Mouse (Mus musculus): ENCODE results near the gene Abhd16a. TPM values are rescaled to one million over a fixed set of nuclear protein-coding genes. Genes with fewer than 3 reads are reported as not detected.

Abhd16a gene
- polyA plus RNA-seq, 1 experiment from 2014 or later: 77.1 TPM

DNA sequence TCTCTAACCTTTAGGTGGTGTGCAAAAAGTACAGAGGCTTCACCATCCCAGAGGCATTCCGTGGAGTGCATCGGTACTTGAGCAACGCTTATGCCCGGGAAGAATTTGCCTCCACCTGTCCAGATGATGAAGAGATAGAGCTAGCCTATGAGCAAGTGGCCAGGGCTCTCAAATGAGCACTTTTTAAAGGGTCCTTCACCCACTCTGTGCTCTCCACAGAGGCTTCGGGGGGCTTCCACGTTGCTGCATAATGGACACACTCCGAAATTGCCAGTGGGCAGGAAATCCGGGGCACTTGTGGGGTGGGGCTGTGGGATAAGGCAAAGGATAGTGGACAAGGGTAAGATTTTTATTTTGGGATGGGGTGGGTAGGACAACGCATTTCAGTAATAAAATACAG is 30.7 kb upstream of the Abhd16a start:
- no peak overlapping the region for H3K27ac ChIP-seq (ENCODE audit: low read length)
- no peak overlapping the region for H3K9ac ChIP-seq (replicated peaks; ENCODE audit: low read depth, low read length)
- H3K27me3 ChIP-seq (ENCODE audit: control insufficient read depth, insufficient read depth, low read length): no peaks in the 10 kb centered on the region
- WGBS: 46% methylated on average over 9 of the region's 9 CpGs
- ATAC-seq (ENCODE audit: insufficient number of reproducible peaks, insufficient read depth, low FRiP score, low read depth): no peak
- H3K9me3 ChIP-seq (ENCODE audit: control insufficient read depth, low read depth, low read length): no peaks in the 10 kb centered on the region
- H3K36me3 ChIP-seq (ENCODE audit: control insufficient read depth, insufficient read depth, low read length): peaks cover 62% of the 10 kb centered on the region
- peak overlapping the region; percentile 88; the same call in 1 of the 2 replicates for H3K4me2 ChIP-seq (replicated peaks; ENCODE audit: low read depth, low read length)
- peaks cover 13% of the 10 kb centered on the region; the same call in 1 of the 2 replicates for H3K4me1 ChIP-seq (ENCODE audit: control insufficient read depth, insufficient read depth, low read length)
- no peak overlapping the region for H3K4me3 ChIP-seq (ENCODE audit: low read depth, low read length)

DNA sequence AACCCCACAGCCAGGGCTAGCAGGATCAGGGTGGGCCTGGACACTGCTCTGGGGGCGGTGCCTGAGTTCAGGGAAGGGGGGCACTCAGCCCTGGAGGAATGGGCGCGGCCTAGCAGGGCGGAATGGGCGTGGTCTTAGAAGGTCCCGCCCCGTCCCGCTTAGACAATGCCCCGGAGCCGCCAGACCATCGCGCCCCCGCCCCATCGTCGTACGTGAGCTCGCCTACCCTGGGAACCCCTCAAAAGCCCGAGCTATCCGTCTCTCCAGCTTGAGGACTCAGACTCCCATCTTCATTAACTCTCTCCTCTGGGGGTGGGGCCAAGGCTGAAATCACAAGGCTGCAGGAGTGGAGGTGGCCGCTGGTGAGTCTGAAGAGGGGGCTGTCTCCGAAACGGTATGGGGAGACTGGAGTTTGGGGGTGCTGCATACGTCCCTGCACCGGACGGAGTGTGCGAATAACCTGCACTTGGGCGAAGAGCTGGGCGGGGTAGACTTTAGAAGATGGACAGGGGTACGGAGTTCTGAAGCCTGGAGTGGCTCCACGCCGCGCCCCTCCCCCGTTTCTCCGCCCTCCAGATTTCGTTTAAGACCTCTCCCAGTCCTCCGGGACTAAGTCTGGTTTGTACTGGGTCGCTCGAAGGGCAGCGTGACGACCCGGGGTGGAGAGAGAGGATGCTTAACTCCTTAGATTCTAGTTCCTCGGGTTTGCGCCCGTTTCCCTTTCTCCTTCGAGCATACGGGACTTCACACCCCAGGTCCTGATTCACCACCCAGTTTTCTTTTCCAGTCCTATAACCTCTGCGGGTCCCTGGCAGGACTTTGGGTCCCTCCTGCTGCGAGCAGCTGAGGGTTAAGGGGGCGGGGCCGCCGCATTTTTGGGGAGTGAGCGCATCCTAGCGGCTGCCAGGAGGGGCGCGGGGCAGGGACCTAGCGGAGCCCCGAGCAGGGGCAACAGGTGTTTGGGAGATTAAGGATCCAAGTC is 29.9 kb upstream of the Abhd16a start, which contains the start of gene Ddah2:
Gene Ddah2, plus strand, starts transcription at position 125 of the 982 bp plus-strand sequence.
- H3K36me3 ChIP-seq (ENCODE audit: control insufficient read depth, insufficient read depth, low read length): peaks cover 54% of the 10 kb centered on the region
- peak; percentile 89 for ATAC-seq (ENCODE audit: insufficient number of reproducible peaks, insufficient read depth, low FRiP score, low read depth)

DNA sequence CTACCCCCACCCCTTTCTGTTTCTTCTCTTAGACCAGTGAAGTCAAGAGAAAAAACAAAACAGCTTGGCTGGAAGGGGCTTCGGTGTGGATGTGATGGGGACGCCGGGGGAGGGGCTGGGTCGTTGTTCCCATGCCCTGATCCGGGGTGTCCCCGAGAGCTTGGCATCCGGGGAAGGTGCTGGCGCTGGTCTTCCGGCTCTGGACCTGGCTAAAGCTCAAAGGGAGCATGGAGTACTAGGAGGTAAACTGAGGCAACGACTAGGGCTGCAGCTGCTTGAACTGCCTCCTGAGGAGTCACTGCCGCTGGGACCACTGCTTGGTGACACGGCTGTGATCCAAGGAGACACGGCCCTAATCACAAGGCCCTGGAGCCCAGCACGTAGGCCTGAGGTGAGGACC is 29.0 kb upstream of the Abhd16a start:
- Histone ChIP-seq H3K27me3 (ENCODE audit: control insufficient read depth, insufficient read depth, low read length) (no peaks in the 10 kb centered on the region), H3K27ac (ENCODE audit: low read length) (peak overlapping the region; percentile 93; the same call in 1 of the 2 replicates), H3K36me3 (ENCODE audit: control insufficient read depth, insufficient read depth, low read length) (peaks cover 47% of the 10 kb centered on the region), H3K4me3 (ENCODE audit: low read depth, low read length) (peak overlapping the region; percentile 87), H3K9ac (replicated peaks; ENCODE audit: low read depth, low read length) (peak overlapping the region; percentile 83), H3K9me3 (ENCODE audit: control insufficient read depth, low read depth, low read length) (no peaks in the 10 kb centered on the region), H3K4me1 (ENCODE audit: control insufficient read depth, insufficient read depth, low read length) (peaks cover 19% of the 10 kb centered on the region; the same call in 1 of the 2 replicates), H3K4me2 (replicated peaks; ENCODE audit: low read depth, low read length) (peak overlapping the region; percentile 88)
- no peak for ATAC-seq (ENCODE audit: insufficient number of reproducible peaks, insufficient read depth, low FRiP score, low read depth)
- WGBS: 31% methylated on average over 14 of the region's 14 CpGs

More for the DNA sequence above, 29.9 kb upstream of the Abhd16a start, which contains the start of gene Ddah2:
- H3K27ac ChIP-seq (ENCODE audit: low read length): peak within 1 kb of the TSS; percentile 93
- WGBS: under 1% methylated on average over 57 of the region's 57 CpGs
- H3K4me1 ChIP-seq (ENCODE audit: control insufficient read depth, insufficient read depth, low read length): peaks cover 16% of the 10 kb centered on the region; the same call in 1 of the 2 replicates
- no peaks in the 10 kb centered on the region for H3K9me3 ChIP-seq (ENCODE audit: control insufficient read depth, low read depth, low read length)
- peak within 1 kb of the TSS; percentile 83 for H3K9ac ChIP-seq (replicated peaks; ENCODE audit: low read depth, low read length)
- H3K27me3 ChIP-seq (ENCODE audit: control insufficient read depth, insufficient read depth, low read length): no peaks in the 10 kb centered on the region
- H3K4me3 ChIP-seq (ENCODE audit: low read depth, low read length): peak within 1 kb of the TSS; percentile 87
- H3K4me2 ChIP-seq (replicated peaks; ENCODE audit: low read depth, low read length): peak within 1 kb of the TSS; percentile 88

DNA sequence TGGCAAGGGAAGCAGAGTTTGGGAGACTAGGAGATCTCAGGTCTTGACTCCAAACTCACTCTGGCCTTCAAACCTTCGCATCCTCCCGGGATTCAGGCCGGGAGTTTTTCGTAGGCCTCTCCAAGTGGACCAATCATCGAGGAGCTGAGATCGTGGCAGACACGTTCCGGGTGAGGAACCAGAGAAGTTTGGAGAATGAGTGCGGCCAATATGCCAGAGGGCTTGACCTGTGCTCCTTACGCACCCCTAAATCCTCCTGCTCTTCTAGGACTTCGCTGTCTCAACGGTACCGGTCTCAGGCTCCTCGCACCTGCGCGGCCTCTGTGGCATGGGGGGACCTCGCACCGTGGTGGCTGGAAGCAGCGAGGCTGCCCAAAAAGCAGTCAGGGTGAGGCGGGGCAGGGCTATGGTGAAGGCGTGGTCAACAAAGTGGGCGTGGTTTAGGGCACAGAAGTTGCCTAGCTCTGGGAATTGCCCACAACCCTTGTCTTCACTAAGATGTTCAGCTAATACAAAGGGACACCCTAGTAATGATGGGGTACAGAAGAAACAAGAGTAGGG is 28.2 kb upstream of the Abhd16a start:
- Histone ChIP-seq H3K9ac (replicated peaks; ENCODE audit: low read depth, low read length) (peak overlapping the region; percentile 83; the same call in 1 of the 2 replicates), H3K27me3 (ENCODE audit: control insufficient read depth, insufficient read depth, low read length) (no peaks in the 10 kb centered on the region), H3K4me2 (replicated peaks; ENCODE audit: low read depth, low read length) (peak overlapping the region; percentile 88), H3K27ac (ENCODE audit: low read length) (no peak overlapping the region), H3K36me3 (ENCODE audit: control insufficient read depth, insufficient read depth, low read length) (peaks cover 39% of the 10 kb centered on the region), H3K9me3 (ENCODE audit: control insufficient read depth, low read depth, low read length) (no peaks in the 10 kb centered on the region), H3K4me1 (ENCODE audit: control insufficient read depth, insufficient read depth, low read length) (peaks cover 26% of the 10 kb centered on the region), H3K4me3 (ENCODE audit: low read depth, low read length) (peak overlapping the region; percentile 87)
- ATAC-seq (ENCODE audit: insufficient number of reproducible peaks, insufficient read depth, low FRiP score, low read depth): no peak
- 55% methylated on average over 22 of the region's 22 CpGs for WGBS

DNA sequence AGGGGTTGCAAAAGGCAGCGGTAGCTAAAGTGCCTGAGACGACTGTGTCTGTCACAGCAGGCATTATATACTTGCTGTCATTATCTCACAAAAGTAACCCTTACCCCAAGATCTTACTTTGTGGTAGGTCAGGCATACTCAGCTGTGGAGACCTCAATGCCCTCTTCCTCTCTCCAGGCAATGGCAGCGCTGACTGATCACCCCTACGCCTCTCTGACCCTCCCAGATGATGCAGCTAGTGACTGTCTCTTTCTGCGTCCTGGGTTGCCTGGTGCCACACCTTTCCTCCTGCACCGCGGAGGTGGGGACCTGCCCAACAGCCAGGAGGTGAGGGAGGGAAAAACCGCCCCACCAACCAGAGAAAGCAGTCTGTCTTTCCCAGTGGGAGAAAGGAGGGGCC is 27.8 kb upstream of the Abhd16a start:
- H3K9me3 ChIP-seq (ENCODE audit: control insufficient read depth, low read depth, low read length): no peaks in the 10 kb centered on the region
- H3K4me2 ChIP-seq (replicated peaks; ENCODE audit: low read depth, low read length): no peak overlapping the region
- no peaks in the 10 kb centered on the region for H3K27me3 ChIP-seq (ENCODE audit: control insufficient read depth, insufficient read depth, low read length)
- no peak overlapping the region for H3K9ac ChIP-seq (replicated peaks; ENCODE audit: low read depth, low read length)
- peaks cover 28% of the 10 kb centered on the region for H3K4me1 ChIP-seq (ENCODE audit: control insufficient read depth, insufficient read depth, low read length)
- H3K4me3 ChIP-seq (ENCODE audit: low read depth, low read length): no peak overlapping the region
- peak overlapping the region; percentile 33; the same call in 1 of the 2 replicates for H3K27ac ChIP-seq (ENCODE audit: low read length)
- H3K36me3 ChIP-seq (ENCODE audit: control insufficient read depth, insufficient read depth, low read length): peaks cover 34% of the 10 kb centered on the region
- no peak for ATAC-seq (ENCODE audit: insufficient number of reproducible peaks, insufficient read depth, low FRiP score, low read depth)
- WGBS: 69% methylated on average over 8 of the region's 8 CpGs

DNA sequence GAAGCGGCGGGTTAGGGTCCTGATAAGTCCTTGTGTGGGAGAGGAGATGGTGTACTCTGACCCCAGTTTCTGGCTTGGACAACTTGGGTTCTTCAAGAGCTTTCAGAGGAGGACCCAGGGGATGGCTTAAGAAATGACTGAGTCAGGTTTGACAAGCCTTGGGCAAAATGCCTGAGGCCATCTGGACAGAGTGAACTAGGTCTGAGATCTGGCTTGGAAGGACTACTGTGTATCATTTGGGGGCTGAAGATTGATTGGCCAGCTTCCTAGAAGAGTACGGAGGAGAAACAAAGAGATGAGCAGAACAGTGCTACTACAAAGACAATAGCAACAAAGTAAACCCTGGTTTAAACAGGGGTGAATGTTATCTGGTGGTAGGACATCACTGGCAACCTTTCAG is 25.6 kb upstream of the Abhd16a start:
- 78% methylated on average over 3 of the region's 3 CpGs for WGBS

DNA sequence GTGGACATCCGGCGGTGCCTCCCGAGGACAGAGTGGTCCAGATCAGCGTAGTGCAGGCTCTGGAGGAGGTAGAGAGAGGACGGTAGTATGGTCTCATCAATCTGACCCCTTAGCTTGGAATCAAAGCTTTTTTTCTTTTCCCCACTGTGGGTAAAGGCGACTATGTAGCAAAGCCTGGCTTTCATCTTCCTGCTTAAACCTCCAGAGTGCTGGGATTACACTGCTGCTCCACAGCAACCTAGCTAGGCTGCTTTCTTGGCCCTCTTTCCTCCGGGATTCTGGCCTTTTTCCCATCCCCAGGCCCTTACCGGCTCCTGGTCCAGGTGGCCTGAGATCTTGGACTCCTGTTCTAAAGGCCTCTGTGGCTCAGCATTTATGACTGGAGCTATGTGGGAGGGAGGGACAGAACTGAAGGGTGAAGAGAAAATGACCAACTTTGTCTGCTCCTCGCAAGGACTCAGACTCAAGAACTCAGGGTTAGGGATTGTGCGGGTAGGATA is 24.6 kb upstream of the Abhd16a start:
- no peak for ATAC-seq (ENCODE audit: insufficient number of reproducible peaks, insufficient read depth, low FRiP score, low read depth)
- Histone ChIP-seq H3K9me3 (ENCODE audit: control insufficient read depth, low read depth, low read length) (no peaks in the 10 kb centered on the region), H3K36me3 (ENCODE audit: control insufficient read depth, insufficient read depth, low read length) (peaks cover 16% of the 10 kb centered on the region), H3K27ac (ENCODE audit: low read length) (peak overlapping the region; percentile 86), H3K4me3 (ENCODE audit: low read depth, low read length) (peak overlapping the region; percentile 25), H3K9ac (replicated peaks; ENCODE audit: low read depth, low read length) (no peak overlapping the region), H3K4me2 (replicated peaks; ENCODE audit: low read depth, low read length) (peak overlapping the region; percentile 51), H3K4me1 (ENCODE audit: control insufficient read depth, insufficient read depth, low read length) (peaks cover 28% of the 10 kb centered on the region), H3K27me3 (ENCODE audit: control insufficient read depth, insufficient read depth, low read length) (no peaks in the 10 kb centered on the region)
- WGBS: 30% methylated on average over 10 of the region's 10 CpGs

More for the DNA sequence above, 25.6 kb upstream of the Abhd16a start:
- Histone ChIP-seq H3K4me3 (ENCODE audit: low read depth, low read length) (no peak overlapping the region), H3K9me3 (ENCODE audit: control insufficient read depth, low read depth, low read length) (no peaks in the 10 kb centered on the region), H3K4me1 (ENCODE audit: control insufficient read depth, insufficient read depth, low read length) (peaks cover 28% of the 10 kb centered on the region), H3K27me3 (ENCODE audit: control insufficient read depth, insufficient read depth, low read length) (no peaks in the 10 kb centered on the region), H3K4me2 (replicated peaks; ENCODE audit: low read depth, low read length) (no peak overlapping the region), H3K9ac (replicated peaks; ENCODE audit: low read depth, low read length) (no peak overlapping the region), H3K27ac (ENCODE audit: low read length) (no peak overlapping the region), H3K36me3 (ENCODE audit: control insufficient read depth, insufficient read depth, low read length) (peaks cover 17% of the 10 kb centered on the region)
- no peak for ATAC-seq (ENCODE audit: insufficient number of reproducible peaks, insufficient read depth, low FRiP score, low read depth)

Data from stomach, embryonic 14.5 days (tissue).